Mouse (Mus musculus) bone marrow, adult 2 months (tissue): ENCODE results near the gene Upp2.

Source experiments
- CTCF ChIP-seq: fragments of 200-500 bp; IDR thresholded peaks from 2 replicates; pipeline ENCODE4 v1.5.1; 2011; ENCODE audit warnings: low read length, control low read depth; ENCODE audit not compliant: control insufficient read depth, insufficient read depth
- POLR2A ChIP-seq: fragments of 200-500 bp; IDR thresholded peaks from 2 replicates; pipeline ENCODE4 v1.6.1; 2011; ENCODE audit warnings: low read depth, mild to moderate bottlenecking, control low read depth, low read length, borderline replicate concordance; ENCODE audit not compliant: control insufficient read depth

- TF ChIP-seq POLR2A (no peak), CTCF (no peak)
Observed at GRCm38 (mm10) chr2:58787360-58787759, 220.3 kb downstream of the Upp2 start.
